Mouse (Mus musculus): ENCODE results near the gene Atp5g3.

DNA sequence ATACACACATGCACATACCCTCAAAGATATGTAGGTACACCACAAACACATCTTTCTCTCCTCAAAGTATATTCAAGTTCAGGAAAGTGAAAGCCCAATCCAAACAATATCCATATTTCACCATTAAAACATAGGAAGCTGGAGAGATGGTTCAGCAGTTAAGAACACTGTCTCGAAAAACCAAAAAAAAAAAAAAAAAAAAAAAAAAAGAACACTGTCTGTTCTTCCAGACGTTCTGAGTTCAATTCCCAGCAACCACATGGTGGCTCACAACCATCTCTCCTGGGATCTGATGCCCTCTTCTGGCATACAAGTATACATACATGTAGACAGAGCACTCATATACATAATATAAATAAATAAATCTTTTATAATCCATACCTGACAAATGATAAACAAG is 25.1 kb downstream of the Atp5g3 start:
- TF ChIP-seq CTCF (IDR thresholded peaks at IDR 0.05; ENCODE audit: borderline replicate concordance, insufficient read depth, low read length) (no peak), POLR2A (IDR thresholded peaks at IDR 0.05; ENCODE audit: low read depth, low read length) (no peak)

All from embryonic fibroblast, embryonic 13.5 days (primary cell).